Mouse (Mus musculus) liver, postnatal 0 days (tissue): ENCODE measurements around the gene Ptprcap. TPM values are rescaled to one million over a fixed set of nuclear protein-coding genes. Genes with fewer than 3 reads are reported as not detected.
"Not testable (repeated sequence)": the region's sequence is repeated elsewhere in the genome, so short reads cannot be mapped to it uniquely, and the experiment has no call there.

Source experiments
- ATAC-seq: fragments of 200-750 bp; cut with Nextera tagmentation; 2 replicates; pipeline ENCODE4 v1.8.0; 2017; ENCODE audit warnings: mild to moderate bottlenecking, moderate library complexity
- DNase-seq: peaks from one replicate; pipeline ENCODE4 v3.0.0-alpha.2; 2016
- H3K27ac ChIP-seq: fragments of 300-500 bp; sonication (generic); 2 replicates; pipeline ENCODE4 v1.5.1; 2014; ENCODE audit warnings: antibody characterized with exemption, moderate library complexity, mild to moderate bottlenecking, low read depth
- H3K27me3 ChIP-seq: fragments of 300-500 bp; sonication (generic); 2 replicates; pipeline ENCODE4 v1.6.1; 2014; ENCODE audit warnings: low read length, control low read depth, mixed read lengths; ENCODE audit not compliant: insufficient read depth
- H3K36me3 ChIP-seq: fragments of 300-500 bp; sonication (generic); replicated peaks from 2 replicates; pipeline ENCODE4 v1.6.1; 2014; ENCODE audit warnings: mild to moderate bottlenecking, control low read depth, low read length, moderate library complexity, mixed read lengths; ENCODE audit not compliant: insufficient read depth
- H3K4me1 ChIP-seq: fragments of 300-500 bp; sonication (generic); 2 replicates; pipeline ENCODE4 v1.6.1; 2014; ENCODE audit warnings: antibody characterized with exemption, mild to moderate bottlenecking, control low read depth; ENCODE audit not compliant: insufficient read depth
- H3K4me2 ChIP-seq: fragments of 300-500 bp; sonication (generic); 2 replicates; pipeline ENCODE4 v1.6.1; 2014; ENCODE audit warnings: low read depth, mild to moderate bottlenecking, low read length, moderate library complexity, mixed read lengths
- H3K4me3 ChIP-seq: fragments of 300-500 bp; sonication (generic); 2 replicates; pipeline ENCODE4 v1.5.1; 2014; ENCODE audit warnings: low read depth, low read length
- H3K9ac ChIP-seq: fragments of 300-500 bp; sonication (generic); replicated peaks from 2 replicates; pipeline ENCODE4 v1.6.1; 2014; ENCODE audit warnings: mild to moderate bottlenecking, moderate library complexity
- H3K9me3 ChIP-seq: fragments of 300-500 bp; sonication (generic); 2 replicates; pipeline ENCODE4 v1.6.1; 2016; ENCODE audit warnings: mild to moderate bottlenecking, control low read depth, low read length, mixed read lengths
- CTCF ChIP-seq: sonication (generic); IDR thresholded peaks from 2 replicates; pipeline ENCODE4 v1.5.1; 2016; ENCODE audit warnings: antibody characterized with exemption, low read depth
- EP300 ChIP-seq: IDR thresholded peaks from 2 replicates; pipeline ENCODE4 v1.6.1; 2016; ENCODE audit warnings: antibody characterized with exemption, low read depth, mild to moderate bottlenecking
- whole genome bisulfite sequencing: fragments of 180-500 bp; shearing (Covaris S2); extraction: QIAGEN DNeasy Blood & Tissue Kit; methylation state at CpG from one replicate; pipeline ENCODE4 v1.1.7; 2014; ENCODE audit not compliant: insufficient replicate concordance; 5-methylcytosine and 5-hydroxymethylcytosine counted together
- polyA plus RNA-seq: library from polyadenylated mRNA; unstranded; fragments of >200 nt; fragmentation: Nextera tagmentation; extraction: Ambion mirVana; gene quantifications from 2 replicates; pipeline ENCODE4 v1.2.1, GENCODE M21; 2015

Ptprcap gene
- polyA plus RNA-seq, 1 experiment from 2014 or later, result 35.7 TPM

- TF ChIP-seq EP300 (no peak), CTCF (no peak)
- Histone ChIP-seq H3K9me3 (no peaks in the 10 kb centered on the region), H3K27ac (0 out of 2 replicates have a peak overlapping the region, but pooled peaks have one; percentile 42), H3K27me3 (no peaks in the 10 kb centered on the region), H3K9ac (no peak overlapping the region), H3K4me1 (peaks cover 32% of the 10 kb centered on the region), H3K36me3 (peaks cover 46% of the 10 kb centered on the region), H3K4me3 (no peak overlapping the region), H3K4me2 (peak overlapping the region; percentile 73; the same call in 1 of the 2 replicates)
- 93% methylated on average over 7 of the region's 7 CpGs for WGBS
- DNase-seq (no peak), ATAC-seq (no peak)
These were observed 23.9 kb upstream of the Ptprcap start for GRCm38 (mm10) chr19:4129462-4129861.

- Histone ChIP-seq H3K36me3 (peaks cover 46% of the 10 kb centered on the region), H3K4me3 (peak overlapping the region; percentile 53), H3K9me3 (no peaks in the 10 kb centered on the region), H3K27ac (peak overlapping the region; percentile 42; the same call in 1 of the 2 replicates), H3K27me3 (no peaks in the 10 kb centered on the region), H3K4me1 (peaks cover 26% of the 10 kb centered on the region), H3K4me2 (peak overlapping the region; percentile 73), H3K9ac (peak overlapping the region; percentile 55)
- 81% methylated on average over 4 of the region's 4 CpGs for WGBS
- no peak for TF ChIP-seq CTCF
- TF ChIP-seq EP300, result no peak
- DNase-seq (no peak), ATAC-seq (no peak)
These were observed 23.3 kb upstream of the Ptprcap start for GRCm38 (mm10) chr19:4130106-4130505.

GRCm38 (mm10) chr19:4131075-4131474 is 22.3 kb upstream of the Ptprcap start:
- no peak for TF ChIP-seq CTCF
- Histone ChIP-seq H3K4me2 (peak overlapping the region; percentile 73), H3K36me3 (peaks cover 46% of the 10 kb centered on the region), H3K27me3 (no peaks in the 10 kb centered on the region), H3K9ac (peak overlapping the region; percentile 55), H3K4me3 (peak overlapping the region; percentile 53), H3K4me1 (peaks cover 28% of the 10 kb centered on the region), H3K9me3 (no peaks in the 10 kb centered on the region), H3K27ac (peak overlapping the region; percentile 55; the same call in 1 of the 2 replicates)
- ATAC-seq (peak; percentile 54), DNase-seq (no peak)
- 62% methylated on average over 5 of the region's 5 CpGs for WGBS

- DNase-seq (no peak), ATAC-seq (no peak)
- Histone ChIP-seq H3K4me2 (peak overlapping the region; percentile 73), H3K36me3 (peaks cover 46% of the 10 kb centered on the region), H3K27me3 (no peaks in the 10 kb centered on the region), H3K4me1 (peaks cover 23% of the 10 kb centered on the region), H3K27ac (peak overlapping the region; percentile 55; the same call in 1 of the 2 replicates), H3K9ac (no peak overlapping the region), H3K9me3 (no peaks in the 10 kb centered on the region), H3K4me3 (no peak overlapping the region)
- WGBS, result 87% methylated on average over 2 of the region's 2 CpGs
- TF ChIP-seq CTCF (peak; percentile 59), EP300 (no peak)
These were observed 21.6 kb upstream of the Ptprcap start for GRCm38 (mm10) chr19:4131768-4132167.

- H3K36me3 ChIP-seq, result peaks cover 30% of the 10 kb centered on the region
- H3K4me2 ChIP-seq, result no peak overlapping the region
- H3K27ac ChIP-seq, result no peak overlapping the region
- H3K9ac ChIP-seq, result no peak overlapping the region
- H3K27me3 ChIP-seq, result no peaks in the 10 kb centered on the region
- no peaks in the 10 kb centered on the region for H3K9me3 ChIP-seq
- DNase-seq (no peak), ATAC-seq (no peak)
- H3K4me1 ChIP-seq, result peaks cover 17% of the 10 kb centered on the region
- no peak overlapping the region for H3K4me3 ChIP-seq
- WGBS, result 85% methylated on average over 4 of the region's 4 CpGs
- TF ChIP-seq CTCF (no peak), EP300 (no peak)
These were observed 19.1 kb upstream of the Ptprcap start for GRCm38 (mm10) chr19:4134354-4134753.

GRCm38 (mm10) chr19:4135229-4135962 is 18.0 kb upstream of the Ptprcap start:
- not testable (repeated sequence) for H3K27ac ChIP-seq, H3K27me3 ChIP-seq, H3K4me2 ChIP-seq, H3K4me3 ChIP-seq, H3K9me3 ChIP-seq, H3K9ac ChIP-seq, DNase-seq
- ATAC-seq, result peak; percentile 16; the same call in 1 of the 2 replicates
- 87% methylated on average over 6 of the region's 6 CpGs for WGBS
- Histone ChIP-seq H3K36me3 (peaks cover 24% of the 10 kb centered on the region), H3K4me1 (peaks cover 11% of the 10 kb centered on the region)
